ENCODE assay signal across 8 mouse cellular contexts in the genomic region with DNA sequence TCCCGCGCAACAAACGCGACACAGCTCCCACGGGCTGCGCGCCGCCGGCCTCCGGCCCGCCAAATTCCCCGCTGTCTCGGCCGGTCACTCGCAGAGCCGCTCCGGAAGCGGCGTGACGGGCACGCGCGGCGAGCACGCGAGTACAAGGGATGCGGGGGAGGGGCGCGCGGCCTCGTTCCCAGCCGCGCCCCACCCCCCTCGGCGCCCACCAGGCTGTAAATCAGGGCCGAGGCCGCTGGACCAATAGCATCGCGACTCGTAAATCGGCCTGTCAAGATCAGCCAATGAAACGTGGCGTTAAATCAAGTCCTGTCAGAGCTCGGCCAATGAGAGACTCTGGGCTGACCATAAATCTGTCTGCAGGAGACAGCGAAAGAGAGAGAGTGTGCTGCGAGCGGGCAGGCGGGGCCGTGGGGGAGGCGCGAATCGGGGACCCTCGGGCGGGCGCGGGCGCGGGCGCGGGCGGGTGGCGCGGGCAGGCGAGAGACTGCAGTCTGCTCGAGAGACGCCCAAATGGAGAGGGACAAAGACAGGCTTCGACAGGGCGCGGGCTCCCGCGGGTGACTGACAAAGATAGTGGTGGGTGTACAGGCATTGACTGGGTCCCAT. TPM values are rescaled to one million over a fixed set of nuclear protein-coding genes. Genes with fewer than 3 reads are reported as not detected.
DNase-seq lines count a peak whose midpoint lies in the region; ATAC-seq and TF ChIP-seq lines count a peak whose summit lies in the region.

No protein-coding gene starts in this region.

- no peaks in the 10 kb centered on the region for H3K27me3 ChIP-seq in C2C12 (ENCODE audit: control insufficient read depth, insufficient read depth, insufficient read length)
- H3K27me3 ChIP-seq in heart, embryonic 12.5 days (replicated peaks), result peaks cover 9% of the 10 kb centered on the region
- no peaks in the 10 kb centered on the region for H3K27me3 ChIP-seq in kidney, postnatal 0 days (ENCODE audit: insufficient read depth, low read length)
- H3K27me3 ChIP-seq in liver, embryonic 11.5 days (replicated peaks; ENCODE audit: control insufficient read depth, insufficient read depth, low read length), result peaks cover 3% of the 10 kb centered on the region
- no peaks in the 10 kb centered on the region for H3K27me3 ChIP-seq in stomach, embryonic 14.5 days (ENCODE audit: control insufficient read depth, insufficient read depth, low read length)

- H3K27ac ChIP-seq in heart, embryonic 12.5 days (ENCODE audit: poor library complexity, severe bottlenecking), result peak overlapping the region; percentile 81
- peak overlapping the region; percentile 96 for H3K27ac ChIP-seq in kidney, postnatal 0 days
- peak overlapping the region; percentile 85 for H3K27ac ChIP-seq in liver, embryonic 11.5 days (ENCODE audit: low read depth, low read length)
- peak overlapping the region; percentile 87 for H3K27ac ChIP-seq in stomach, embryonic 14.5 days (ENCODE audit: low read length)

- under 1% methylated on average over 71 of the region's 71 CpGs for WGBS in heart, embryonic 12.5 days
- WGBS in kidney, postnatal 0 days, result under 1% methylated on average over 70 of the region's 71 CpGs
- WGBS in liver, embryonic 11.5 days, result under 1% methylated on average over 71 of the region's 71 CpGs
- WGBS in stomach, embryonic 14.5 days, result under 1% methylated on average over 71 of the region's 71 CpGs

- peak; percentile 98 for TF ChIP-seq POLR2A in brain, embryonic 14.5 days (IDR thresholded peaks at IDR 0.05; ENCODE audit: borderline replicate concordance, extremely low read depth, insufficient read depth, insufficient read length, poor library complexity, severe bottlenecking)

- no peaks in the 10 kb centered on the region for H3K9me3 ChIP-seq in heart, embryonic 12.5 days (replicated peaks)
- H3K9me3 ChIP-seq in kidney, postnatal 0 days (replicated peaks; ENCODE audit: low read length), result no peaks in the 10 kb centered on the region
- no peaks in the 10 kb centered on the region for H3K9me3 ChIP-seq in liver, embryonic 11.5 days (ENCODE audit: control insufficient read depth, low read length)
- H3K9me3 ChIP-seq in stomach, embryonic 14.5 days (ENCODE audit: control insufficient read depth, low read depth, low read length), result no peaks in the 10 kb centered on the region

- H3K79me2 ChIP-seq in C2C12 (ENCODE audit: control insufficient read depth, insufficient read depth), result no peaks in the 10 kb centered on the region

- H3K4me3 ChIP-seq in C2C12 (ENCODE audit: insufficient read depth, poor library complexity, severe bottlenecking), result peak overlapping the region; percentile 37
- H3K4me3 ChIP-seq in heart, embryonic 12.5 days, result peak overlapping the region; percentile 59
- H3K4me3 ChIP-seq in kidney, postnatal 0 days (replicated peaks; ENCODE audit: low read depth, low read length), result peak overlapping the region; percentile 41
- H3K4me3 ChIP-seq in liver, embryonic 11.5 days (ENCODE audit: low read depth, low read length), result peak overlapping the region; percentile 58
- H3K4me3 ChIP-seq in stomach, embryonic 14.5 days (ENCODE audit: low read depth, low read length), result peak overlapping the region; percentile 38

- peak overlapping the region; percentile 68 for H3ac ChIP-seq in C2C12 (ENCODE audit: control insufficient read depth, insufficient read length, low read depth)

- peaks cover 5% of the 10 kb centered on the region for H3K36me3 ChIP-seq in C2C12 (ENCODE audit: control insufficient read depth, insufficient read depth)
- H3K36me3 ChIP-seq in heart, embryonic 12.5 days, result no peaks in the 10 kb centered on the region
- no peaks in the 10 kb centered on the region for H3K36me3 ChIP-seq in kidney, postnatal 0 days (ENCODE audit: insufficient read depth, low read length)
- no peaks in the 10 kb centered on the region for H3K36me3 ChIP-seq in liver, embryonic 11.5 days (ENCODE audit: control insufficient read depth, insufficient read depth, low read length)
- no peaks in the 10 kb centered on the region for H3K36me3 ChIP-seq in stomach, embryonic 14.5 days (ENCODE audit: control insufficient read depth, insufficient read depth, low read length)

- H3K4me1 ChIP-seq in heart, embryonic 12.5 days (replicated peaks), result peaks cover 69% of the 10 kb centered on the region
- peaks cover 47% of the 10 kb centered on the region for H3K4me1 ChIP-seq in kidney, postnatal 0 days (replicated peaks; ENCODE audit: insufficient read depth, low read length)
- H3K4me1 ChIP-seq in liver, embryonic 11.5 days (replicated peaks; ENCODE audit: control insufficient read depth, insufficient read depth, low read length), result peaks cover 53% of the 10 kb centered on the region
- peaks cover 64% of the 10 kb centered on the region for H3K4me1 ChIP-seq in stomach, embryonic 14.5 days (ENCODE audit: control insufficient read depth, insufficient read depth, low read length)

- peak; percentile 55 for ATAC-seq in erythroid progenitor cell, adult 5-6 weeks (replicated peaks; ENCODE audit: low FRiP score, poor library complexity, severe bottlenecking)
- ATAC-seq in heart, embryonic 12.5 days (ENCODE audit: insufficient number of reproducible peaks, low FRiP score), result peak; percentile 92
- peak; percentile 94 for ATAC-seq in kidney, postnatal 0 days (replicated peaks; ENCODE audit: low FRiP score, low read depth)
- peak; percentile 88 for ATAC-seq in liver, embryonic 11.5 days (replicated peaks; ENCODE audit: low FRiP score)
- ATAC-seq in stomach, embryonic 14.5 days (ENCODE audit: insufficient number of reproducible peaks, insufficient read depth, low FRiP score, low read depth), result peak; percentile 95

- DNase-seq in brain, embryonic 14.5 days (ENCODE audit: low read depth), result peak; percentile 100
- peak; percentile 98 for DNase-seq in kidney, postnatal 0 days (ENCODE audit: low spot score)
- DNase-seq in liver, embryonic 11.5 days (ENCODE audit: low spot score), result peak; percentile 94
- DNase-seq in naive thymus-derived CD4-positive, alpha-beta T cell, adult 2 months (ENCODE audit: low read depth), result peak; percentile 89

- H3K9ac ChIP-seq in heart, embryonic 12.5 days, result peak overlapping the region; percentile 79
- H3K9ac ChIP-seq in kidney, postnatal 0 days (ENCODE audit: low read depth, low read length), result peak overlapping the region; percentile 67
- peak overlapping the region; percentile 61 for H3K9ac ChIP-seq in liver, embryonic 11.5 days (ENCODE audit: low read depth, low read length)
- peak overlapping the region; percentile 57 for H3K9ac ChIP-seq in stomach, embryonic 14.5 days (replicated peaks; ENCODE audit: low read depth, low read length)

- H3K4me2 ChIP-seq in heart, embryonic 12.5 days, result peak overlapping the region; percentile 88
- peak overlapping the region; percentile 74 for H3K4me2 ChIP-seq in kidney, postnatal 0 days (ENCODE audit: low read length)
- H3K4me2 ChIP-seq in liver, embryonic 11.5 days, result peak overlapping the region; percentile 88
- H3K4me2 ChIP-seq in stomach, embryonic 14.5 days (replicated peaks; ENCODE audit: low read depth, low read length), result peak overlapping the region; percentile 66

- TF ChIP-seq CTCF in C2C12 (IDR thresholded peaks at IDR 0.05; ENCODE audit: control insufficient read depth, insufficient read depth, insufficient read length), result no peak
- TF ChIP-seq CTCF in brain, embryonic 14.5 days (IDR thresholded peaks at IDR 0.05; ENCODE audit: borderline replicate concordance, extremely low read depth, insufficient read depth, insufficient read length), result no peak
- TF ChIP-seq CTCF in kidney, postnatal 0 days (IDR thresholded peaks at IDR 0.05; ENCODE audit: low read depth), result no peak

- no peaks in the 10 kb centered on the region for H3K79me3 ChIP-seq in C2C12 (ENCODE audit: low read depth)

RNA-seq across cellular contexts. Expression of a gene that starts 5.2 kb away (rescaled TPM):
- not detected for polyA plus RNA-seq in C2C12 (2012; fragmentation: generic; extraction: Trizol)
- polyA plus RNA-seq in brain, embryonic 14.5 days (2012; rRNA removed), result 0.30 and 0.33 TPM in 2 replicates
- 0.72 TPM in 1 of 2 replicates, not detected in the other for total RNA-seq in erythroid progenitor cell, adult 5-6 weeks (2015; ENCODE audit: low replicate concordance)
- total RNA-seq in erythroid progenitor cell, adult 5-6 weeks (2017; ENCODE audit: low replicate concordance), result 3.9 TPM in 1 of 2 replicates, not detected in the other
- 0.17 and 0.29 TPM in 2 replicates for polyA plus RNA-seq in heart, embryonic 12.5 days (2016; fragmentation: Nextera tagmentation; extraction: Ambion mirVana)
- 0.47 and 0.65 TPM in 2 replicates for polyA plus RNA-seq in kidney, postnatal 0 days (2015; fragmentation: Nextera tagmentation; extraction: Ambion mirVana)
- 0.49 and 0.78 TPM in 2 replicates for polyA plus RNA-seq in liver, embryonic 11.5 days (2014; fragmentation: Nextera tagmentation; extraction: Ambion mirVana)
- 0.24 and 0.46 TPM in 2 replicates for polyA plus RNA-seq in stomach, embryonic 14.5 days (2014; fragmentation: Nextera tagmentation; extraction: Ambion mirVana)

RNA-seq across cellular contexts. Expression of a gene that starts 32.7 kb away (rescaled TPM):
- polyA plus RNA-seq in C2C12 (2012; fragmentation: generic; extraction: Trizol), result 191 TPM
- polyA plus RNA-seq in brain, embryonic 14.5 days (2012; rRNA removed), result 165 and 192 TPM in 2 replicates
- total RNA-seq in erythroid progenitor cell, adult 5-6 weeks (2015; ENCODE audit: low replicate concordance), result 158 and 167 TPM in 2 replicates
- total RNA-seq in erythroid progenitor cell, adult 5-6 weeks (2017; ENCODE audit: low replicate concordance), result 37.6 and 42.4 TPM in 2 replicates
- polyA plus RNA-seq in heart, embryonic 12.5 days (2016; fragmentation: Nextera tagmentation; extraction: Ambion mirVana), result 166 TPM in 2 replicates
- 237 and 263 TPM in 2 replicates for polyA plus RNA-seq in kidney, postnatal 0 days (2015; fragmentation: Nextera tagmentation; extraction: Ambion mirVana)
- polyA plus RNA-seq in liver, embryonic 11.5 days (2014; fragmentation: Nextera tagmentation; extraction: Ambion mirVana), result 298 and 328 TPM in 2 replicates
- polyA plus RNA-seq in stomach, embryonic 14.5 days (2014; fragmentation: Nextera tagmentation; extraction: Ambion mirVana), result 281 and 289 TPM in 2 replicates

RNA-seq across cellular contexts. Expression of a gene that starts 34.7 kb away (rescaled TPM):
- polyA plus RNA-seq in C2C12 (2012; fragmentation: generic; extraction: Trizol), result 21.2 TPM
- 20.3 and 37.5 TPM in 2 replicates for polyA plus RNA-seq in brain, embryonic 14.5 days (2012; rRNA removed)
- 4.2 and 6.5 TPM in 2 replicates for total RNA-seq in erythroid progenitor cell, adult 5-6 weeks (2015; ENCODE audit: low replicate concordance)
- total RNA-seq in erythroid progenitor cell, adult 5-6 weeks (2017; ENCODE audit: low replicate concordance), result 0.30 and 0.77 TPM in 2 replicates
- polyA plus RNA-seq in heart, embryonic 12.5 days (2016; fragmentation: Nextera tagmentation; extraction: Ambion mirVana), result 9.2 and 10.3 TPM in 2 replicates
- 11.3 and 11.8 TPM in 2 replicates for polyA plus RNA-seq in kidney, postnatal 0 days (2015; fragmentation: Nextera tagmentation; extraction: Ambion mirVana)
- polyA plus RNA-seq in liver, embryonic 11.5 days (2014; fragmentation: Nextera tagmentation; extraction: Ambion mirVana), result 23.2 and 24.8 TPM in 2 replicates
- polyA plus RNA-seq in stomach, embryonic 14.5 days (2014; fragmentation: Nextera tagmentation; extraction: Ambion mirVana), result 11.1 and 11.7 TPM in 2 replicates

RNA-seq across cellular contexts. Expression of a gene that starts 47.0 kb away (rescaled TPM):
- polyA plus RNA-seq in C2C12 (2012; fragmentation: generic; extraction: Trizol), result 0.25 TPM
- polyA plus RNA-seq in brain, embryonic 14.5 days (2012; rRNA removed), result 0.53 and 1.2 TPM in 2 replicates
- 368 and 436 TPM in 2 replicates for total RNA-seq in erythroid progenitor cell, adult 5-6 weeks (2015; ENCODE audit: low replicate concordance)
- total RNA-seq in erythroid progenitor cell, adult 5-6 weeks (2017; ENCODE audit: low replicate concordance), result 353 and 370 TPM in 2 replicates
- polyA plus RNA-seq in heart, embryonic 12.5 days (2016; fragmentation: Nextera tagmentation; extraction: Ambion mirVana), result 12.1 and 12.4 TPM in 2 replicates
- polyA plus RNA-seq in kidney, postnatal 0 days (2015; fragmentation: Nextera tagmentation; extraction: Ambion mirVana), result 1.9 and 2.8 TPM in 2 replicates
- 94.1 and 108 TPM in 2 replicates for polyA plus RNA-seq in liver, embryonic 11.5 days (2014; fragmentation: Nextera tagmentation; extraction: Ambion mirVana)
- 1.9 and 2.0 TPM in 2 replicates for polyA plus RNA-seq in stomach, embryonic 14.5 days (2014; fragmentation: Nextera tagmentation; extraction: Ambion mirVana)

Comparison
In these comparisons a context has a peak if more than half of its experiments do, and no peak if none do; other contexts are left out.
1. Peak in every context shown above with its lines: DNase-seq, ATAC-seq, H3K4me3 ChIP-seq and H3K27ac ChIP-seq.